In the genomic region with DNA sequence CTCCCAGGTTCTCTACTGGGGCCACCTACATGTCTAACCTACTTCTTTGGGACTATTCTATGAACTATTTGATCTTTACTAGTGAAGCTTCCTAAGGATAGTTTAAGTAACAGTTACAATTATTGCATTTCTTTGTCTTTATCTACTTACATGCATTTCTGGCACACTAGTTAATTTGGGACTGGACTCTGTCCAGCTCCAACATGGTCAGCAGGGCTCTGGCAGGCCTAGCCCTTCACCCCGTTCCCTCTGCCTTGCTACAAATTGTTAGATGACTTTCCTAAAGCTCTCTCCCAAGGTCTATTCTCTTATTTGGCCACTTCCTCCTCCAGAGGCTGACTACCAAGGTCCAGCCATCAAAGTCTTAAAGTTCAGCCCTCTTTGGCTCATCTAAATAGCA, we compare ENCODE assay signal across 26 mouse cellular contexts.
"Had no signal": no experiment of that assay in that cellular context is flagged by ENCODE, and none has a peak within 500 bp of the region (broad histone marks: within the 10 kb centered on the region; RNA-seq: fewer than 3 reads in every experiment).

No protein-coding gene starts in this region.

- H3K36me3 ChIP-seq: heart, embryonic 13.5 days; heart, embryonic 15.5 days; hindbrain, embryonic 13.5 days; hindbrain, embryonic 15.5 days; kidney, embryonic 15.5 days; limb, embryonic 12.5 days had no signal

- DNase-seq: gastrocnemius, postnatal 14 days; gastrocnemius, postnatal 36 days; heart, adult 11 months; heart, adult 2 months; heart, postnatal 14 days; heart, postnatal 36 days; kidney, adult 11 months; kidney, adult 2 months; kidney, adult 9 months; kidney, postnatal 14 days; kidney, postnatal 36 days; layer of hippocampus, adult 9-11 months; layer of hippocampus, postnatal 36 days; left cerebral cortex, postnatal 4 days; liver had no signal

- H3K9ac ChIP-seq: heart, embryonic 13.5 days; heart, embryonic 15.5 days; hindbrain, embryonic 13.5 days; hindbrain, embryonic 15.5 days; kidney, embryonic 15.5 days; limb, embryonic 12.5 days had no signal

- H3K4me2 ChIP-seq: heart, embryonic 11.5 days; heart, embryonic 13.5 days; heart, embryonic 15.5 days; hindbrain, embryonic 13.5 days; hindbrain, embryonic 15.5 days; kidney, embryonic 15.5 days; limb, embryonic 12.5 days; liver, embryonic 11.5 days had no signal

- H3K27me3 ChIP-seq: heart, embryonic 13.5 days; heart, embryonic 15.5 days; hindbrain, embryonic 13.5 days; hindbrain, embryonic 15.5 days; kidney, embryonic 15.5 days; limb, embryonic 12.5 days had no signal

- H3K4me3 ChIP-seq: heart, adult 2 months; heart, embryonic 13.5 days; heart, embryonic 15.5 days; hindbrain, embryonic 13.5 days; hindbrain, embryonic 15.5 days; kidney, embryonic 15.5 days; limb, embryonic 12.5 days had no signal

- H3K4me1 ChIP-seq: hindbrain, embryonic 13.5 days; limb, embryonic 12.5 days had no signal

- ATAC-seq: hindbrain, postnatal 0 days; intestine, embryonic 16.5 days had no signal

- H3K9me3 ChIP-seq: heart, embryonic 15.5 days; kidney, embryonic 15.5 days had no signal

- H3K27ac ChIP-seq: heart, adult 2 months; heart, embryonic 13.5 days; heart, embryonic 15.5 days; hindbrain, embryonic 13.5 days; hindbrain, embryonic 15.5 days; hindbrain, postnatal 0 days; kidney, embryonic 15.5 days; kidney, postnatal 0 days; limb, embryonic 12.5 days had no signal
